Mouse (Mus musculus) embryo, embryonic 11.5 days (tissue): ENCODE results near the gene Prr36.

Experiments
- DNase-seq: peaks from one replicate; pipeline ENCODE4 v3.0.0-alpha.2; 2012; ENCODE audit warnings: low read depth, low spot score

Gene Prr36

DNA sequence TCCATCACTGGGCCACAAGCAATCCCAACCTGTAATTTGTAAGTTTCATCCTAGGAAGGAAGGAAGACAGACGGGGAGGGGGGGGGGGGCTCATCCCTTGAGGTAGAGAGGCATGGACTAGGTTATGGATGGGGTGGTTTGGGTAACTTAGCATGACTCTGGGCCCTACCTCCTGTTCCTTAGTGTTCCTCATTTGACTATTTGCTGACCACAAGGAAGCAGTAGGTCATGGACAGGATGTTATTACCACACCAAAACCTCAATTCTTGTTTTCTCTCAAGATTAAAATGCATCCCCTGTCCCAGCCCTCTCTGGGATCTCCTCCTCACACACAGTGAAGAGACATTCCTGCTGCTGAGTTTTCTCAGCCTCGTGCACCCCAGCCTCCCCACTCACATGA lies 15.9 kb downstream of the Prr36 start:
- no peak for DNase-seq

DNA sequence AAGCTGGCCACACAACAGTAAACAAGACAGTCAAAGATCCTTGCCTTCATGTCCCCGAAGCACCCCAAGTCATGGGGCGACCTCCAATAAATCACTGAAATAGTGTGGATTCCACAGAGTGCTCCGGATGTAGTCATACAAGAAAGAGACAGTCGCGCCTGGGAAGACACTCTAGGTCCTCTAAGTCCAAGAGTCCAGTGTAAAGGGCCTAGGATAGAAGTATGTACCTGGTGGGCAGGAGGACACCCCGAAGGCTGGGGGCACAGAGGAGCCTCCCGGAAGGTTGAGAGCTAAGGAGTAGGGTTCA lies 23.7 kb downstream of the Prr36 start:
- no peak for DNase-seq

DNA sequence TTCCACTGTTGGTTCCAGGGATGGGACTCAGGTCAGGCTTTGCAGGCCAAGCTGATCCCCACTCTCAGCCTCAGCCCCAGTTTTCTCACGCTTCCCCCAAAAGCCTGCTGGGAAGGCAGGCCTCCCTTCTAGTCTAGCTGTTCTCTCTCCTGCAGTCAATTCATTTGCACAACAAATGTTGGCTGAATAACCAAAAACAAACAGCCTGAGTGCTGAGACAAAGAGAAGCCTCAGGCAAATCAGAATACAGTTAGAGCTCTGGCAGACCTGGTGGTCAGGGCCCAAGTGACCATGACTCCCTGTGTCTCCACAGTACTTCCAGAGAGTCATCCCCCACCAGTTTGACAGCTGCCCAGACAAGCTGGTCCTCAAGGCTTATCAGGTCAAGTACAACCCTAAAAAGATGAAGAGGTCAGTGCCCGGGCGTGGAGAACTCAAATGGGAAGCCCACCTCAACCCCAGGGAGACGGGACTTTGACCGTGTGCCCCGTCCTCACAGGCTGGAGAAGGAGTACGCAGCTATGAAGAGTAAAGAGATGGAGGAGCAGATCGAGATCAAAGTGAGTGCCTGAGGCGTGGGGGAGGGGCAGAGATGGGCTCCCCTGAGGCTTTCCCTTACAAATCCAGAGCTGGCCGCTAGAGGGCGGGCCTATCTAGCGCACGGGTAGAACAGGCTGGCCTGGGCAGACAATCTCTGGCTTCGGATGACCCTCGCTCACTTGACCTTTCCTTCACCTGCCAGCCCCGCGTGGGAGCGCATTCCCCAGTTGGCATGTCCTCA lies 24.3 kb downstream of the Prr36 start:
- DNase-seq = peak; percentile 57

DNA sequence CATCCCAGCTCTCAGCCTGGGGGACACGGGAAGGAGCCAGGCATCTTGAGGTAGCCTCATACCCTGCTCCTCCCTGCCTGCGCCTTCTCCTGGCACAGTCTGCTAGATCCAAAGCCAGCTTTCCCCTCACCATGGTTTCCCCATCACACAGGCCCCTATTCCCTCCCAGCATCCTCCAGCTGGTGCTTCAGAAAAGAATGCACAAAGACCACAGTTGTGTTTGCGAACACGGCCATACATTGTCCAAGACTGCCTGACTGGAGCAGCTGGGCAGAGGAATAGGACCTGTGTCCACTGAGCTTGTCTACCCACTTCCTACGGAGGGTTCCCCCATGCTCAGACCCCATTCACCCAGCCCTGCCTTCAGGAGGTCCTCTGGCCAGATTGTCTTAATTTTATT lies 25.0 kb downstream of the Prr36 start:
- no peak for DNase-seq

DNA sequence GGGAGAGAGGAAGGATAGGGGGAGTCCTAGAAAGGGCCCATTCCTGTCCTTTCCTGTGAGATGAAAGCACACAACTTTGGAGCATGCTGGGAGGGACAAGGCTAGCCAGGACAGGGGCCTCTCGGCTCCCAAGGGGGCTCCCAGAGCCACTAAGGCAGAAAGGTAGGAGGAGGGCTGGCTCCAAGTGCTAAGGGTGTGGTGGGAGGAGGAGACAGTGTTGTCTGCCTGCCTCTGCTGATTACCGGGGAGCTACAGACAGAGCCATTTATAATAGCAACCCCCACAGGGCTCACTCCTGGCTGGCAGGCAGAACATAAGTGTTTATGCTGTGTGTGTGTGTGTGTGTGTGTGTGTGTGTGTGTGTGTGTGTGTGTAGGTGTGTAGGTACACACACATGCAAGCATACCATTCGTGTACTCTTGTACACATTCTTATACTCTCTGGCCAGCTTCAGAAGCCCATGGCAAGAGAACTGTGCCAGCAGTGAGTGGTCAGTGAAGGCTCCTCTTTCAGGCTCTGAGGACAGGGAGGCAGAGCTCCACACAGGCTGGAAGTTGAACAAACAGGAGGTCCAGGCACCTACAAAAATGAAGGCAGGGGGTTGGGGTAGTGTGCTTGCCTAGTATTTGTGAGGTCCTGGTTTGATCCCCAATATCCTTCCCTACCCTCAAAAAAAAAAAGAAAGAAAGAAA lies 28.1 kb downstream of the Prr36 start:
- no peak for DNase-seq

GRCm38 (mm10) chr8:4188605-4189004 lies 28.7 kb downstream of the Prr36 start:
- no peak for DNase-seq

GRCm38 (mm10) chr8:4186151-4186550 lies 31.1 kb downstream of the Prr36 start:
- no peak for DNase-seq

GRCm38 (mm10) chr8:4183409-4183808 lies 33.9 kb downstream of the Prr36 start:
- DNase-seq = no peak

- no peak for DNase-seq
Measured at GRCm38 (mm10) chr8:4174018-4174417, 43.2 kb downstream of the Prr36 start.

DNA sequence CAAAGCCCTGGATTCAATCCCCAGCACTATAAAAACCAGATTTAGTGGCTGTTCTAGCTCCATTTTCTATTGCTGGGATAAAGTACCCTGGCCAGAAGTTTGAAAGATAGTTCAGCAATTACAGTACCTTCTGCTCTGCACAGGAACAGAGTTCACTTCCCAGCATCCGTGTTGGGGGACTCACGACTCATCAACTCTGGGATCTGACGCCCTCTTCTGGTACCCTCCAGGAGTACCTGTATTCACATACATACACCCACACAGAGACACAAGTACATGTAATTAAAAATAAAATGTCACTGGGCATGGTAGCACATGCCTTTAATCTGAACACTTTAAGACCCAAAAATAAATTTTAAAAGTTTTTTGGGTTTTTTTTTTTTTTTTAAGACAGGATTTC lies 44.8 kb downstream of the Prr36 start:
- DNase-seq = no peak

DNA sequence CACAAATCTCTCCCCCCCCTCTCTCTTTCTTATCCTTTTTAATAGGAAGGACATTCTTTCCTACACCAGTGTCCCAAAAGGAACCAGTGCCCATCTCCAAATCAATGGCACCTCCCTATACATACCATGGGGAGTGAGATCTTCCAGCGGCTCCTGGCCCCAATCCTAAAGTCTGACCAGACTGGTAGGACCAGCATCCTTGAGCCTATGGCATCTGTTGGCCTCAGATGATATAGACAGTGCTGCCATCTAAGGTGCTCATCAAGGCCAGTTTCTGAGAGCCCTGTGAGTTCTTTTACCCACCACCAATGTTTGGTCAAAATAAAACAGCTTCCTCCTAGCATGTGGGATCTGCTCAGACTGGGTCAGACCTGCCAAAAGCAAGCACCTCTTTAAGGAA lies 49.3 kb downstream of the Prr36 start:
- DNase-seq = no peak

- no peak for DNase-seq
Measured at GRCm38 (mm10) chr8:4166881-4167525, 50.3 kb downstream of the Prr36 start.

- DNase-seq = peak; percentile 98
Measured at GRCm38 (mm10) chr8:4165852-4166751, 51.2 kb downstream of the Prr36 start, which contains the start of gene Evi5l. Gene Evi5l (plus strand): TSS chr8:4166567.

DNA sequence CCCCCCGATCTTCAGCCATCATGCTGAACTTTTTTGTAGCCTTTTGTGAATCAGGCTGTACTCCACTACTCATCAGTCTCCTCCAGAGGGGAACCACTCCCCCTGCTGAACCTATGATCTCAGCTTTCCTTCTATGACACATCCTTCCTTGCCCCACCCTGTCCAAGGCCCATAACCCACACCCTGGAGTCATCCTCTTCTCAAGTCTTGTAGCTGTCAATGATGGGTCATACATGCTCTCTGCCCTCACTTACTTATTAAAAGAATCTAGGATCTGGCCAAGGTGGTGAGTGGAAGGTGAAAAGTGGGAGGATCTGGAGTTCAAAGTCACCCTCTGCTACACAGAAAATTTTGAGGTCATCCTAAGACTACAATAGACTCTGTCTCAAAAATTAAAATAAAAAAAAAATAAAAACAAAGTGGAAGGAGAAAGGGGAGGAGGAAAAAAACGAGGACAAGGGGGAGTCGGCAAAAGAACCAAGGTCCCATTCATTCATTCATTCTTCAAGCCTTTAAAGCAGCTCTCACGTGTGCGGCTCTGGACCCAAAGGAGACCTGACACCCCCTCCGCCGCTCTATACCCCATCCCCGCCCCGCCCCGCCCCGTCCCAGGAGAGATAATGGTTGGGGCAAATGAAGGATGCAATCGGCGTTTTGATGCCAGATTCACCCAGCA lies 51.9 kb downstream of the Prr36 start:
- DNase-seq = no peak

GRCm38 (mm10) chr8:4162786-4163185 lies 54.5 kb downstream of the Prr36 start:
- DNase-seq = no peak
